Mouse (Mus musculus) heart, postnatal 0 days (tissue): ENCODE results near the gene Add2.

Source experiments
- CTCF ChIP-seq: IDR thresholded peaks from 2 replicates; pipeline ENCODE4 v1.5.1; 2016; ENCODE audit warnings: antibody characterized with exemption, control low read depth, low read depth
- EP300 ChIP-seq: IDR thresholded peaks from 2 replicates; pipeline ENCODE4 v1.6.1; 2016; ENCODE audit warnings: antibody characterized with exemption, low read depth

DNA sequence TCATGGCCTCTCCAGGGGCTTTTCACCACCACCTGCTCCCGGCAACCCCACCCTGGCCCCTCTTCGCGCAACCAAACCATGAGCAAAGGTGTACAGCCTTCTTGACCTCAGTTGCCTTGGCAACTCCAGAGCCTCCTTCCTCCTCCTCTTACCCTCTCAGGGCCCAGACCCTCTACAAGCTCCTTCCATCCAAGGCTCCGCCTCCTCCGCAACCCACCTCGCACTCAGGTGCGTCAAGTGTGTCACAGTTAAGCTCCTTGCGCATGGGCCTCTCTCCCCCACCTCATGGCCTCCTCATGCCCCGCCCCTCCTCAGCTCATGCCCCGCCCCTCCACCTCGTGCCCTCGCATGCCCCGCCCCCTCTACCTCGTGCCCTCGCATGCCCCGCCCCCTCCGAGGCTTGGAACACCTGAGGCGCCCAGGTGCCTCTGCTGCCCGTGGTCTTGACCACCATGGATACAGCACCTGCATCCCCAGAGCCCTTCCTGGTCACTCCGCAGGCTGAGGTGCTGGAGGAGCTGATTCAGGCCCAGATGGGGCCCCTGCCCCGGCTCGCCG lies 11.6 kb upstream of the Add2 start:
- no peak for TF ChIP-seq CTCF
- TF ChIP-seq EP300, result no peak
